Mouse (Mus musculus): ENCODE results near the gene Pla1a. TPM values are rescaled to one million over a fixed set of nuclear protein-coding genes. Genes with fewer than 3 reads are reported as not detected.

Pla1a gene
- 0.26 and 0.34 TPM in 2 replicates for polyA plus RNA-seq (2012; rRNA removed)

DNA sequence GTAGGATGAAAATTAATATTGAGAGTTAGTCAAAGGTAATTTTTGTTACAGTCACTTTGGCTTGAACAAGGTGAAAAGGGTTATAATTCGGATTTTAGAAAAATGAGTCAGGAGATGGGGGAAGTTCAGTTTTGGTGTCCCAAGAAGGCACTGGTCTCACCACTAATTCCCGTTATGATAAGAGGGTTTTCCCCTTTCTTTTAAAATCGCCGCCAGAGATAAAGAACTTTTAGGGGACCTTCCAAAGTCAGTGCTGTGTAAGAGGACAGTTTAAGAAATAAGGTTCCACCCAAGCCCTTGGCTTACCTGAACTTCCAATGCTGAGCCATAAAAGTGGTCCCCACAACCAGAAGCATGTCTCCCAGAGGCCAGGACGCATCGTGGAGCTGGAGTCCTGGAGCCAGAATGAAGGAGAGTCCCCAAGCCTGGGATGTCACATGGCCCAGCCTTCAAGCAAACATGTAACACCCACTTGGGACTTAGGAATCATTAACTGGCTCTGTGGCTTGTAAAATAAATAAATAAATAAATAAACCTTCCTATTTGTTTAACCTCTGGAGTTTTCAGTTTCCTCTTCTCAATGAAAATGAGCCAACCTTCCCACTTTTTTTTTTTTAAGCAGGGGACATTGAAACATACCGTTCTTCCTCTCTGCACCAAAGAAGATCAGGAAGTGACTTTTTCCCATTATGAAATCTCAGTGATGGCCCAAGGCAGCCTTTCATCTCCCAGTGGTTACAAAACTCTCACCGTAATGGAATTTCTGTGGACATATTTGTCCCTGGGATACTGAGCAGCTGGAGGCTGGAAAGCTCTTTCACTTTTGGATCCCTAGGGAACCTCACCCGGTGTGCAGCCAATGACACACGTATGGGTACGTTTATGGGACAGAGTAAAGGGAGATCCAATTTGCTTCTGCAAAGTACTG is at the start of gene Pla1a:
TSS of gene Pla1a (minus strand) at position 648 of the 928 bp plus-strand sequence.

DNA sequence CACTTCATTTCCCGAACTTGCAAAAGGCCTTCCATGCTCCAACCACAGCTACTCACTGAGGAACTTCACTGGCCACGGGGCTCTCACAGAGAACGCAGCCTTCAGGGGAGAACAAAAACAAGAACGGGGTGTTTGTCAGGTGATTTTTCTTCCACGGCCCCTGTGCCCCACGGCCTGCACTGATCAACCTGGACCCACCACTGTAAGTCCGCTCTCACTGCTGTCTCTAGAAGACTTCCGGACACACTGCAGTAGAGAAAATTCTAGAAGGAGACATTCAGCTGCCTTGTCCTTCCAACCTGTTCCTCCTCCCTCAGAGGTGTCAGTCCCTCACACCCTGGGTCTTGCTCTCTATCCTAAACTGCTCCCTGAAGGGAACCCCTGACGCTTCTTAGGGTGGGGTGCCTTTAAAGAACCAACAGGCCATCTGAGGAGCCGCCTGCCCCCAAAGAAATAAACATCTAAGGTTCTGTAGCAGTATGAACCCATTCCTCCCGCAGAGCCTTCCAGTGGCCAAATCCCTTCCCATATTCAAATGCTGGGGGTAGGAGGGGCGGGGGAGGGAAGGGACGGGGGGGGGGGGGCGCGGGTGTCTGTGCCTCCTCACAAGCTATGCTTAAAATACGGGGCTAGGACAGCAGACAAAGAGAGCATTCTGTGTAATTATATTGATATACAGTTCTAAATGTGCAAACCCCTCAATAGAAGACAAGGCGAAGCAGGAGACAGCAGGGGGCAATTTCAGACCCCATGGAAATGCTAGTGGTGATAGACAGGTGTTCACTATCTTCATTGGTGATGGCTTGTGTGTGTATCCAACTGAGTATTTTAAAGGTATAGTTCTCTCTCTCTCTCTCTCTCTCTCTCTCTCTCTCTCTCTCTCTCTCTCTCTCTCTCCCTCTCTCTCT is 22.8 kb upstream of the Pla1a start, which contains the start of gene Cd80:
TSS of gene Cd80 (plus strand) at position 51 of the 908 bp plus-strand sequence.

DNA sequence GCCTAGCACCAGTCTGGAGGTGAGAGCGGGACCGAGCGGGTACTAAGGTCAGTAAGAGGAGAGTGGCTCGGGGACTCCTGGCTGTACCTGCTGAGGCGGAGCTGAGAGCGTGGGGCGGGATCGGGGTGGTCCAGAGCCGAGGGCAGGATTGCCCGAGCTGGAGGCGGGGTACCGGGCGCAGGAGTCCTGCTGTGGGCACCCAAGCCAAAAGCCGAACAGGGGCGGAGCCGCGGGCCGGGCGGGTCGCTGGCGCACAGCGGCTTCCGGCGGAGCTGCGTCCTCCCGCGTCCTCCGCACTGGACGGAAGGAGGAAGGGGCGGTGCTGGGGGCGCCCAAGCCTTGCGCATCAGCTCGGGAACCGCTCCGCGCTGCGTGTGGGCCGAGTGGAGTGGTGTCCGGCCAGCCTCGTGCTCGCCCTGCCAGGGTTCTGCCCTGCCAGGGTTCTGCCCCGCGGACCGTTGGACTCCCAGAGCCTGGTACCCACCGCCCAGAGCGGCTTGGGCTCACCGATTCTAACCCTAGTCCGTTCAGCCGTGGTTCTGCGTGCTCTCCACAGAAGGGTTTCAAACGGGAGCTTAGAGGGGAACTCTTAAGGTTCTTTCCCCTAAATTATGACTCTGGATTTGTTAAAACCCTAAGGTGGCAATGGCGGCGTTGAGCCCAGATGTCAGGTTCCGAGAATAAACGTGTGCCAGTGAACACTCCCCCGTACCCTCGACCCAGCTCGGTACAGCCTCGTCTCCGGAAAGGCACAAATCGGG is 19.7 kb upstream of the Pla1a start, which contains the start of gene Adprh:
TSS of gene Adprh (minus strand) at position 262 of the 761 bp plus-strand sequence.

DNA sequence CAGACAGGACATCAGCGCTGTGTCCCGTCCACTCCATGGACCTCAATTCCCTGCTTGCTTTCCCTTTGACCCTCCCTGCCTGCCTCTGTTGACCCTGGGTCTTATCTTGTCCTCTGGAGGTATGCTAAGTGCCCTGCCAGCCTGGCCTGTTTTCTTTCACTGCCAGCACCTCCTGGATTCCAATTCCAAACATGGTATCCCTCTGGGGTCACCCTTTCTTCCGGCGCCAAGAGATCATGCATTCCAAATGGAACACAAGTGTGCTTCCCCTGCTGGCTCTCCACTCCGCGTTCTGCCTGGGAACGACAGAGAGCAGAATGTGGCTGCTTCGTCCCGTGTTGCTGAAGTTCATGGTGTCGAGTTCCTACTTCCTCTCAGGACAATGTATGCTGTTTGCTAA is 71.0 kb downstream of the Pla1a start, which contains the start of gene Popdc2:
TSS of gene Popdc2 (plus strand) at position 277 of the 400 bp plus-strand sequence.

DNA sequence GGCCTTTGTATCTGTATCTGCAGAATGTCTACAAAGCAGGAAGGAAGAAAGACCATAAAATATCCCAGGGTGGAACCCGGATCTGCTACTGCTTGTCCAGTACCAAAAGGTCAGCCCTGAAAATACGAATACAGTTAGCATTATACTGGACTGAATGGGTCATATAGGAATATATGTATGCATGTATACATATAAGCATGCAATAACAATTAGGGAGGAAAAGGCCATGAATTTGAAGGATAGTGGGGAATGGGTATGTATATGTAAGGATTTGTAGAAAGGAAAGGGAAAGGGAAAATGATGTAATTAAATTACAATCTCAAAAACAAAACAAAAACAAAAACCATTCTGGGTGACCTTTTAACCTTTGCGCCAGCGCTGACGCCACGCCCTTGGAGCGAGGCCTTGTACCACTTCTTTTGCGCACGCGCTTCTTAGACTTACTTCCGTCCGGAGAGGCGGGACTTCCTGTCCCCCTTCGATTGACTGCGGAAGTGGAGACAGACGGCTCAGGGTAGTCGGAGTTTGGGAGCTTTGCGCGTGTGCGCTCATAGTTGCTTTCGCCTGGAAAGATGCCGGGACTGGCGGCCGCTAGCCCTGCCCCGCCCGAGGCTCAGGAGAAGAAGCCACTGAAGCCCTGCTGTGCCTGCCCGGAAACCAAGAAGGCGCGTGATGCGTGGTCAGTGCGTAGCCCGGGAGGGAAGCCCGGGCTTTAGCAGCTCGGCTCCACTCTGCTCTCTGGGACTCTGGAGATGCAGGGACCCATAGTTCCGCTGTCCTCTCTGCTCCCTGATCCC is 86.2 kb downstream of the Pla1a start, which contains the start of the genes Cox17 and Gm21987:
TSS of gene Cox17 (plus strand) at position 463 of the 797 bp plus-strand sequence.
TSS of gene Gm21987 (plus strand) at position 512 of the 797 bp plus-strand sequence.

Other genes starting within 250 kb of the Pla1a start
- 0.09 and 0.28 TPM in 2 replicates for gene Nr1i2, start 138.3 kb downstream of the Pla1a start, polyA plus RNA-seq (2012; rRNA removed)
- 0.50 and 0.60 TPM in 2 replicates for gene Maats1, start 91.0 kb downstream of the Pla1a start, polyA plus RNA-seq (2012; rRNA removed)
- 119 and 221 TPM in 2 replicates for gene Cox17, start 86.2 kb downstream of the Pla1a start, polyA plus RNA-seq (2012; rRNA removed)
- gene Gm21987, start 86.1 kb downstream of the Pla1a start, polyA plus RNA-seq (2012; rRNA removed), result not detected in 2 replicates
- 4.8 and 7.5 TPM in 2 replicates for gene Popdc2, start 70.9 kb downstream of the Pla1a start, polyA plus RNA-seq (2012; rRNA removed)
- 63.0 and 70.7 TPM in 2 replicates for gene Adprh, start 19.6 kb upstream of the Pla1a start, polyA plus RNA-seq (2012; rRNA removed)
- 0.24 and 0.35 TPM in 2 replicates for gene Cd80, start 22.4 kb upstream of the Pla1a start, polyA plus RNA-seq (2012; rRNA removed)
- 21.6 and 33.7 TPM in 2 replicates for gene Timmdc1, start 89.5 kb upstream of the Pla1a start, polyA plus RNA-seq (2012; rRNA removed)
- 48.6 and 74.0 TPM in 2 replicates for gene Poglut1, start 117.1 kb upstream of the Pla1a start, polyA plus RNA-seq (2012; rRNA removed)
- gene Tmem39a, start 125.6 kb upstream of the Pla1a start, polyA plus RNA-seq (2012; rRNA removed), result 60.4 and 144 TPM in 2 replicates